Mouse (Mus musculus) cortical plate, adult 2 months (tissue): Measurements from ENCODE around the gene Msh3.

ENCODE experiments used
- CTCF ChIP-seq: fragments of 200-500 bp; IDR thresholded peaks from 2 replicates; pipeline ENCODE4 v1.5.1; 2011; ENCODE audit warnings: mild to moderate bottlenecking, control low read depth, low read length; ENCODE audit not compliant: insufficient read depth; ENCODE audit errors: extremely low read depth
- POLR2A ChIP-seq: fragments of 200-500 bp; IDR thresholded peaks from 2 replicates; pipeline ENCODE4 v1.6.1; 2011; ENCODE audit warnings: mild to moderate bottlenecking, low read length, control low read depth; ENCODE audit not compliant: insufficient read depth; ENCODE audit errors: extremely low read depth

GRCm38 (mm10) chr13:92301754-92302153 lies 53.0 kb downstream of the Msh3 start:
- TF ChIP-seq CTCF: no peak
- no peak for TF ChIP-seq POLR2A
